Mouse (Mus musculus) cortical plate, adult 2 months (tissue): ENCODE measurements around the gene Gm1113. TPM values are rescaled to one million over a fixed set of nuclear protein-coding genes. Genes with fewer than 3 reads are reported as not detected.

ENCODE experiments used
- H3K27ac ChIP-seq: fragments of 200-500 bp; 2 replicates; pipeline ENCODE4 v1.5.1; 2012; ENCODE audit warnings: low read length, control low read depth, inconsistent platforms; ENCODE audit not compliant: insufficient read depth
- H3K4me1 ChIP-seq: fragments of 200-500 bp; 2 replicates; pipeline ENCODE4 v1.6.1; 2011; ENCODE audit warnings: low read length; ENCODE audit not compliant: control insufficient read depth, insufficient read depth
- H3K4me3 ChIP-seq: fragments of 200-500 bp; 2 replicates; pipeline ENCODE4 v1.5.1; 2011; ENCODE audit warnings: mild to moderate bottlenecking, low read length, control low read depth; ENCODE audit not compliant: insufficient read depth
- CTCF ChIP-seq: fragments of 200-500 bp; IDR thresholded peaks from 2 replicates; pipeline ENCODE4 v1.5.1; 2011; ENCODE audit warnings: mild to moderate bottlenecking, control low read depth, low read length; ENCODE audit not compliant: insufficient read depth; ENCODE audit errors: extremely low read depth
- POLR2A ChIP-seq: fragments of 200-500 bp; IDR thresholded peaks from 2 replicates; pipeline ENCODE4 v1.6.1; 2011; ENCODE audit warnings: mild to moderate bottlenecking, low read length, control low read depth; ENCODE audit not compliant: insufficient read depth; ENCODE audit errors: extremely low read depth
- polyA plus RNA-seq: library from polyadenylated mRNA; depleted of rRNA; stranded (reverse); fragments of >200 nt; gene quantifications from 2 replicates; pipeline ENCODE4 v1.2.3, GENCODE M21; 2012

The Gm1113 gene
- polyA plus RNA-seq, 1 experiment = not detected

DNA sequence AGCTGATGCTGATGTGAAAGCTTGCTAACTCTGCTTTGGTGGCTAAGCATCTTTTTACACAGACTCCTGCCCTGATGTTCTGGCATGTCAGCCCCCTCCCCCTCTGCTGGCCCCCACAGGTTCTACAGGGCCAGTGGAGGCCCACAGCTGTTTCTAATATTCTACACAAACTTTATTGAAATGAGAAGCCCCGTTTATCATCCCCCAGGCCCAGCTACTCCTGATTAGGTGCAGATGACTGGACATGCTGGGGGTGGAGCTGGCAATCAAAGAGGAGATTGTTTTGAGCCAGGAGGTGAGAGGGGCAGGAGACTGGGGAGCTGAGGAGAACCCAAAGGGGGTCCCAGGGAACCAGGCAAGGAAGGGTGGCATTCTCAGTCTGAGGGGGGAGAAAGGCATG lies 11.7 kb upstream of the Gm1113 start:
- H3K27ac ChIP-seq = no peak overlapping the region
- H3K4me1 ChIP-seq = no peaks in the 10 kb centered on the region
- no peak overlapping the region for H3K4me3 ChIP-seq
- no peak for TF ChIP-seq POLR2A
- TF ChIP-seq CTCF = no peak

DNA sequence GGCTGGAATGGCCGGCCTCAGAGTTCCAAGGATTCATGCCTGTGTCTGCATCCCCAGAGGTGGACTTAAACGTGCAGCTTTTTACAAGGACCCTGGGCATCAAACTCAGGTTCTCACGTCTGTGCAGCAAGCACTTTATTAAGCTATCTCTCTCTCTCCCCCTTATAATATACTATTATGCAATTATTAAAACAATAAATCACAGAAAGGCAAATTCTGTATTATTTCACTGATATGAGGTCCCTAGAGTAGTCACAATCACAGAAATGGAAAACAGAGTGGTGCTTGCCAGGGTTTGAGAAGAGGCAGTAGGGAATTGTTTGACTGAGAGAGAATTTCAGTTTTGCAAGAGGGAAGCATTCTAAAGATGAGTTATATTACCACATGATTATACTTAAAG lies 11.1 kb upstream of the Gm1113 start:
- Histone ChIP-seq H3K4me3 (no peak overlapping the region), H3K27ac (no peak overlapping the region), H3K4me1 (no peaks in the 10 kb centered on the region)
- TF ChIP-seq CTCF (no peak), POLR2A (no peak)

DNA sequence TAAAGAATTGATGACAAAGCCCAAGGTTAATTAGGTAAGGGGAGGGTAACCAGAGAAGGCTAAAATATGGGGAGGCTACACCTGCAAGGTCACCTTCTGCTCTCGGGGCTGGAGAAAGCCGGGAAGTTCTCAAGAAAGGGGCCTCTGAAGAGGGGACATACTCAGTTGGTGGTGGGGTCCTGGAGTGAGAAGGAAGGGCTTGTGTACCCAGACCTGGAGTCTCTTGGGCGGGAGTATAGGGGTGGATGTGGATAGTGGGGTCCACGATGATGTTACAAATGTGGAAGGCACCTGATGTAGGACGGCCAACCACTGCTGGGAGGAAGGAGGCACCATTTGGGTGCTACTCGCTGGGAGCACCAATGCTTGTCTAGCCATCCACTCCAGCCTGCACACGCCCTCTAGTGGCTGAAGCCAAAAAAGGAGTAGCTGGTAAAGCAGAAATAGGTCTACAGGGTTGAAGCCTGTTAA lies 5.9 kb upstream of the Gm1113 start:
- peak overlapping the region; percentile 44; the same call in 1 of the 2 replicates for H3K27ac ChIP-seq
- H3K4me1 ChIP-seq = no peaks in the 10 kb centered on the region
- no peak for TF ChIP-seq POLR2A
- peak; percentile 81 for TF ChIP-seq CTCF
- H3K4me3 ChIP-seq = no peak overlapping the region

DNA sequence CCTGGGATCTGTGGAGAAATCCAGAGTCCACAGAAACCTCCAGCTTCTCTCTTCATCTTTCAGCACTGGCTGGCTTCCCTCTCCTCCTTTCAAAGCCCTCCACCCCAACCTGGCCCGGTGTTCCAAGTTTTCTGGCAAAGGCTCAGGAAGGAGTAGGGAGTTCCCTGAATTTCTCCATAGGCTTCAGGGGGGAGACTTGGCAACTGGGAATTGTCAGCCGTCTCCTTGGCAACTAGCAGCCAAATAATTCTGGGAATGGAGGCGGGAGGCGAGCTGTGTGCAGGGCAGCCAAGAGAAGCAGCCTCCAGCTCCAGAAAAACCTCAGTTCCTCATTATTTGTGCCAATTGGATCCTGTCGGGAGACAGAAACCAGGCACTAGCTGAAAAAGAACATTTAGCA lies 5.5 kb upstream of the Gm1113 start:
- Histone ChIP-seq H3K4me3 (no peak overlapping the region), H3K27ac (0 out of 2 replicates have a peak overlapping the region, but pooled peaks have one; percentile 44), H3K4me1 (no peaks in the 10 kb centered on the region)
- TF ChIP-seq POLR2A (no peak), CTCF (no peak)

DNA sequence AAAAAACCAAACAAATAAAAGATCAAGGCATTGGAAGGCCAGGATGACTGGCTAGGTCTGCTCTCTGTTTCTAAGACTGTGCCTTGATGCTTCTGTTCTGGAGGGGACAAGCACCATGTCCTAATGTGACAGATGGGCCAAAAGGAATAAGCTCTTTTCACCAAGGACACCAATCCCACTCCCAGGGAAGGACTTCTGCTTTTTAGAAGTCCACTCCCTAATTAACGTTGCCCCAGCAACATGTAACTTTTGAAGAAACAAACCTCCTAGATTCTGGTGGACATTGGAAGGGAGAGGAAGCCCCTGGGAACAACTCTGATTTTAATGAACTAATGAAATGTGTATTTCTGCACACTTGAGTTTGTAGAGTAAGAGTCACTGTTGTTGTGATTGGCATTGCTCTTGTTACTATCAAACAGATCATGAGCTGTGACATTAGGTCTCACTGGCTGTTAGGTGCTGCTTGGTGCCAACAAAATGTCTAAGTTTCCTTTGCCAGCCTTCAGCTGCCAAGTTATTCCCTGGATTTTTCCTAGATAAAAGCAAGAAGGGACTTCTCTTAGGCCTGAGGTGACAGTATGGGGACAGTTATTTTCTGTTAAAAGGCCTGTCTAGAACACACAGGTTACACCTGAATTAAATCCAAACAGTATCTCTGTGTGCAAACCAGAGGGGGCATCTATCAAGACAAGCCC lies 4.9 kb upstream of the Gm1113 start:
- Histone ChIP-seq H3K27ac (no peak overlapping the region), H3K4me1 (no peaks in the 10 kb centered on the region), H3K4me3 (no peak overlapping the region)
- no peak for TF ChIP-seq POLR2A
- TF ChIP-seq CTCF = no peak

DNA sequence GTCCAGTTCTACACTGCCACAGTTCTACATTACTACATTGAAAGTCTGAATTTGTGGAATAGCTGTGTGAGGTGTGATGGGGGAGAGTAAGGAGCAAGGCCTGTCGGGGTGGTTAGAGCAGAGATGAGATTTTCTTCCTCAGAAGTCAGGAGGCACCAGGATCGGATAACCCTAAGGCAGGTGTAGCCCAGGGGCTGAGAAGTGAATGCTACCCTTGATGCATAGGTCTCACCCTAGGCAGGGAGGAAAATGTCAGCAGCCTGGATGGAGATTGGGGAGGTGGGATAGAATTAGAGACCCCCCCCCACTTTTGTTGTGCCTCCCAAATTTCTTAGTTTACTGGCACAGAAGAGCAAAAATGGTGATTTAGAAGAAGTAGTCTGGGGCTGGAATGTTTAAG lies 4.2 kb upstream of the Gm1113 start:
- H3K4me3 ChIP-seq = no peak overlapping the region
- no peaks in the 10 kb centered on the region for H3K4me1 ChIP-seq
- TF ChIP-seq POLR2A = no peak
- TF ChIP-seq CTCF = no peak
- no peak overlapping the region for H3K27ac ChIP-seq

DNA sequence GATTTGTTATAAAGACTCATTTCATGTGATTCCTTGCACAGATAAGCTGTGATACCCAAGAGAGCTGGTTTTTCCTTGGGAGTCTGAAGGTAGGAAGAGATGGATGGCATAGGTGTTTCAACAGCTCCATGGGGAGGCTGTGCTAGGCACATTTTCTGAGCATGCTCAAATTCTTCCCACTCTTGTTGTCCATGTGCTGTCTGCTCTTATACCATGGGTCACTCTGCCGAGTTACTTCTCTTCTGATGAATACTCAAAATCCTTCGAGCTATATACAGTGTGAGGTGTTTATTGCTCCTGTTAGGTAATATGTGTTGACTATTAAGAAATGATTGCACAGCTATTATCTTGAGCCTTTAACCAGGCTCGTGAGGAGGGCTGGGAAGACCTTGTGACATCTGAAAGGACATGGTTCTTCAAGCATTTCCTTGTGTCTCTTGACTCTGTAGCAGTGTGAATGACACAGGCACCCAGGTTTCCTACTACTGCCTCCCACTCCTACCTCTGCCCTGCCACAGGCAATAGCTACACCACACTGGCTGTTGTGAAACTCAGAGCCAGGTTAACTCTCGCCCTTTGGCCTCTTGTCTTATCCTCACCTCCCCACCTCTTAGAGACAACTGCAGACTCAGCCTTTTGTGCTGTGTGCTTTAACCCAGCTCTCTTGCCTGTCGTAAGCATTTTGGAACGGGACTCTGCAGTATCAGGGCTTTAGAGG lies 2.7 kb upstream of the Gm1113 start:
- TF ChIP-seq CTCF = no peak
- no peak for TF ChIP-seq POLR2A
- Histone ChIP-seq H3K4me1 (no peaks in the 10 kb centered on the region), H3K4me3 (no peak overlapping the region), H3K27ac (no peak overlapping the region)

DNA sequence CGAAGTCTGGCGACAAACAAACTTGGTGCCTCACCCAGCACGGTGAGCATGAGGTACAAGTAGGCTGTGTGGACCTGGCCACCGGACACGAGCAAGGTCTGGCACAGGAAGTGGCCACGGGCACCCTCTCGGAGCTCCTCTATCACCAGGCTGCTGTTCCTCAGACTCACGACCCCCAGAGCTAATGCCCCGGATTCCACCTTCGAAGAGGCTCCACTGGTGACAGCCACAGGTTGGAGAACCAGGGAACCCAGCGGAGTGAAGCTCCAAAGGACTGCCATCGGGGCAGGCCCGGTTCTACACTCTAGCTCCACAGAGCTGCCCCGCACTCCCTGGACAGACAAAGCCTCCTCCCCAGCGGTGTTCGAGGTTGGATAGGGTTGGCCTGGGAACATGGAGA lies 1.4 kb downstream of the Gm1113 start:
- Histone ChIP-seq H3K4me1 (no peaks in the 10 kb centered on the region), H3K4me3 (no peak overlapping the region), H3K27ac (no peak overlapping the region)
- TF ChIP-seq CTCF (no peak), POLR2A (no peak)

DNA sequence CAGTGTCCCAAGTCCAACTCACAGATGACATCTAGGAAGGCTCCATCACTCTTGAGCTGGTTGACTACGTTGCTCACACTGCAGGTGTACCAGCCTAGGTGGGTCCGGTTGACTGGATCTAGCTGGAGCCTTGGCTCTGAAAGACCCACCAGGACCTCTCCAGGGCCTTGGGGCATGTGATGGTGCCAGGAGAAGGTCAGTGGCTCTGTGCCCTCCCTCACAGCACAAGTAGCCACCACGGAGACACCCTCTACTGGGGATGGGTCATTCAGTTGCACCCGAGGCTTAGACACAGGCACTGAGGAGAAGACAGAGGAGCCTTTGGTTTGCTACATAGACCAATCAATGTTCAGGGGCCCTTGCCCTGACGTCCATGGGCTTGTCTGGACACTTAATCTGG lies 1.9 kb downstream of the Gm1113 start:
- Histone ChIP-seq H3K4me3 (no peak overlapping the region), H3K4me1 (no peaks in the 10 kb centered on the region), H3K27ac (no peak overlapping the region)
- TF ChIP-seq POLR2A (no peak), CTCF (no peak)

DNA sequence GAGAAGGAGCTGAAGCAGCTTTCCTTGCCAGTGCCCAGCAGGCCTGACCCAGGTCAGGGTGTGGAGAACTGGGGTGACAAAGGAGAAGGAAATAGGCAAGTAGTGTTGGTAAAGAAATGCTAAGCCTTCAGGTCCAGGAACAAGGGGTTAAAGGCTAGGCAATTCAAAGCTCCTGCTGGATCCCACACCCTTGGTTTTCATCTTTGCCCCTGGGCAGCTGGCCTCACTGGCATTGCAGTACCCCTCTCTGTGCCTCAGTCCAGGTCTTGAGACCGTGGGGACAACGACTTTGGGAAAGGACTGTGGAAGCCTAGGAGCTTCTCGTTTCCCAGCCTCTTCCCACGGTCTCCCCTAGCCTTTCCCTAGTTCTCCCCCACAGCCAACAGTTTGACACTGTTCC lies 4.2 kb downstream of the Gm1113 start:
- no peak overlapping the region for H3K27ac ChIP-seq
- no peaks in the 10 kb centered on the region for H3K4me1 ChIP-seq
- H3K4me3 ChIP-seq = no peak overlapping the region
- no peak for TF ChIP-seq POLR2A
- TF ChIP-seq CTCF = no peak
